Mouse (Mus musculus): ENCODE results near the gene Spaca7.
"Not testable (repeated sequence)": the region's sequence is repeated elsewhere in the genome, so short reads cannot be mapped to it uniquely, and the experiment has no call there.

Spaca7 gene

GRCm38 (mm10) chr8:12608810-12609209, 36.0 kb downstream of the Spaca7 start:
- no peak for DNase-seq (ENCODE audit: low read depth in 2 of 2, low spot score in 2 of 2)

DNA sequence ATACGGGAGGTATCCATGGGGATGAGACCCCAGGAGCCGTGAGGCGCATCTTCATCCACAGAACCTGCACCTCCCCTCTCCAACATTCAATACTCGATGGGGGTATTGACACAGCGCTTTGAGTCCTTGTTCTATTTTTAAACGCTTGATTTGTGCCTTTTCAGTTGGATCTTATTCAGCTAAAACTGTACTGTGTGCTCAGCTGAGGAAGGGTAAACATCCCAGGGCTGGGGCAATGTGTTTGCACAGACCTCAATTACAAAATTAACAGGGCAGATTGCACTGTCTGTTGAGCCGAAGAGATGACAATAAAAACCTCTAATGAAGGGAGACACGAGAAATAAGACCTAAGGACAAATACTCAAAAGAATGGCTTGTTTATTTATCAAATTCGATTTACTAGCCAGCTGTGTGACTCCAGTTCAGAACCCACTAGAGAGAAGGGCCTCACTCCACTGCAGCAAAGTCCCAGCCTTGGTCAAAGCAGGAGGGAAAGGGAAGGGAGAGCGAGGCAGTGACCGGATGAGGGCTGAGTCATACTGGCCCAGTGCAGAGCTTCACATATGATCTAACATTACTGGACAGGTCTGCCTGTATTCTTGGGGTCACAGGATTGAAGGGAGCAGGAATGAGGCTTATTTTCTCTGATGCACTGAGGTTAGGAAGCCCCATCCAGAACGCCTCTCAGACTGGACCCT, 37.1 kb downstream of the Spaca7 start:
- DNase-seq (ENCODE audit: low read depth in 2 of 2, low spot score in 2 of 2) = no peak

- DNase-seq (ENCODE audit: low read depth in 2 of 2, low spot score in 2 of 2) = no peak
Measured at GRCm38 (mm10) chr8:12613201-12613600, 40.4 kb downstream of the Spaca7 start.

- DNase-seq (ENCODE audit: low read depth in 2 of 2, low spot score in 2 of 2) = not testable (repeated sequence)
Measured at GRCm38 (mm10) chr8:12617369-12617768, 44.5 kb downstream of the Spaca7 start.

DNA sequence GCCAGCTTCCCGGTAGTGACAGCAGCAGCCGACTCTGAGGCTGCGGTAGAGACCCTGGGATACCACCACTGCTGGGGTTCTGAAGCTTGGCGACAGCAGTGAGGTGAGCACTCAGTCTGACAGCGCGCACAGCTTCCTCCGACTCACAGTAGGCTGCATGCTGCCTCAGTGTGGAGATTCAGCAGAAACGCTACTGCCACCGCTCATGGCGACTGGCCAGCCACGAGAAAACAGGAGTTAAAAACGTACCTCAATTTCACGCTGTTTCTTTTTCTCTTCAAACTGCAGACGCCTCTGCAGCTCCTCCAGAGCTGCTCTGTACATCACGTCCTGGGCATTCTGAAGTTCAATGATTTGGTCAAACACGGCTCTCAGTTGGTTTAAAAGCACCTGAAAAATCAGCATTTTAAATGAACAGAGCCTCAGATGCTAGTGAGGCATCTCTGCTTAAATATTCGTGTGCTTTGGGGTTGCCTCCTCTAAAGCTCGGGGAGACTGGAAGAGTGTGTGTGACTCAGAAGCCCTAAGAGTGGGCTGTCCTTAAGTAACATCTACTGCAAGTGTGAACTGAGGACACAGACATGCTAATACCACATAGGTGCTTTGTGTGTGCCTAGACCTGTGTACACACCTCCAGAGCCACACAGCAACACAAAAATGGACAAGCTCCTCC, 48.9 kb downstream of the Spaca7 start:
- DNase-seq (ENCODE audit: low read depth in 2 of 2, low spot score in 2 of 2) = no peak

DNA sequence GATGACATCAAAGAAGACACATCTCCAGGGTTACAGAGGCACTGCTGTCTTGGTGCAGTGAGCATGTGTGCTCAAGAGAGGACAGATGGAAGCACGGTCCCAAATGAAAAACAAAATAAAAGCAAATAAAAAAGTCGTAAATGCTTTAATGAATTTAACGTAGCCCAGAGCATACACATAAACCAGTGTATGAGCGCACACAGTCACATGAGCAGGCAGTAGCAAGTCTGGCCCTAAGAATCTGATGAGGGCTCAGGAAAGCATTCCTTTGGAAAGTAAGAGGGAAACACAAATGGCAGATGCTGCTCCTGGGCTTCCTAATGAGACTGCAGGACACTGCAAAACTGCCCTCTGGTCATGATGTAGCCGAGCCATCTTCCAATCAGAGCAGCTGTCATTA, 53.1 kb downstream of the Spaca7 start:
- no peak for DNase-seq (ENCODE audit: low read depth in 2 of 2, low spot score in 2 of 2)

- no peak for DNase-seq (ENCODE audit: low read depth in 2 of 2, low spot score in 2 of 2)
Measured at GRCm38 (mm10) chr8:12629079-12629478, 56.2 kb downstream of the Spaca7 start.

DNA sequence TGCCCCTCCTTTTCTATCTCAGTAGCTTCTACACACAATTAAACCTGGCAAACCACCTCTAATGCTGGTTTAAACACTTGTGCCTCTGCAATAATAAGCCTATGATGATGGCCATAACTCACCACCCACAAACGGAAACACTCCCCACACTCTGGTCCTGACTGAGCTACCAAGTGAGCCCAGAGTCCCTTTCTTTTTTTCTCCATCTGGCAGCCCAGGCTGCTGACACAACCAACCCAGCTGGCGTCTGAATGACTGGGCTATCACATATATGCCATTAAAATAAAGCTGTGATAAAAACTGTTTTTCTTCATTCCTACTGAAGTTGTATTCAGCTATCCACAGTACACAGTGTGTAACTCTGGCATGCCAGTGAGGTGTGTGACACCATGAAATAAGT, 62.5 kb downstream of the Spaca7 start:
- DNase-seq (ENCODE audit: low read depth in 2 of 2, low spot score in 2 of 2) = no peak

- DNase-seq (ENCODE audit: low read depth in 2 of 2, low spot score in 2 of 2) = no peak
Measured at GRCm38 (mm10) chr8:12638446-12638845, 65.6 kb downstream of the Spaca7 start.

DNA sequence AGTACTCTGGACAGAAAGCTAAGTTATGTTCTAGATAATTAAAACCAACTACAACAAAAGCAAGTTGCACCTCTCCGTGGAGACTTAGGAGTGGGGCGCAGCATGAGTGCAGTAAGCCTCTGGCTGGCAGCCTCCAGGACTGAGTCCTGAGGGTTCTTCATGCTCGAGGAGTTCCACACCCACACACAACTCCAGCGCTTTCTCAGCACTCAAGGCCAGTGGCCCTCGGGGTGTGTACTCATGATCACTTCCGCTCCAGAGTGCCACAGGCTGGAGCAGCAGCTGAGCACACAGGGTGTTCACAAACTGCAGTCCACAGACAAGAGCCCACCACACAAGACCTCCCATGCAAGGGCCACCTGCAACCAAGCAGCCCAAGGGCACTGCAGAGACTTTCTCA, 68.7 kb downstream of the Spaca7 start:
- DNase-seq (ENCODE audit: low read depth in 2 of 2, low spot score in 2 of 2) = no peak

GRCm38 (mm10) chr8:12644341-12644740, 71.5 kb downstream of the Spaca7 start:
- DNase-seq (ENCODE audit: low read depth in 2 of 2, low spot score in 2 of 2) = no peak

- DNase-seq (ENCODE audit: low read depth in 2 of 2, low spot score in 2 of 2) = no peak
Measured at GRCm38 (mm10) chr8:12644894-12645293, 72.1 kb downstream of the Spaca7 start.

- DNase-seq (ENCODE audit: low read depth in 2 of 2, low spot score in 2 of 2) = no peak
Measured at GRCm38 (mm10) chr8:12646536-12646935, 73.7 kb downstream of the Spaca7 start.

- DNase-seq (ENCODE audit: low read depth in 2 of 2, low spot score in 2 of 2) = no peak
Measured at GRCm38 (mm10) chr8:12648951-12649350, 76.1 kb downstream of the Spaca7 start.

Data from CD8-positive naive resting alpha-beta T cell, adult 2 months (primary cell).